Mouse (Mus musculus) liver, postnatal 0 days (tissue): ENCODE measurements at regions not wholly inside any gene's neighbourhood (a gene's known extent, or its start where the extent isn't known, plus 50 kb on each side); places are given as distances from the start of the nearest gene placed in this dataset.

ENCODE experiments used
- CTCF ChIP-seq: sonication (generic); IDR thresholded peaks from 2 replicates; pipeline ENCODE4 v1.5.1; 2016; ENCODE audit warnings: antibody characterized with exemption, low read depth
- EP300 ChIP-seq: IDR thresholded peaks from 2 replicates; pipeline ENCODE4 v1.6.1; 2016; ENCODE audit warnings: antibody characterized with exemption, low read depth, mild to moderate bottlenecking

- no peak for TF ChIP-seq CTCF
- TF ChIP-seq EP300: no peak
These were observed 252.0 kb upstream of the Jun start for GRCm38 (mm10) chr4:95304006-95304405.
